Mouse (Mus musculus) cerebellum, adult (tissue): ENCODE measurements around the gene Apbb2.
A peak's percentile ranks its signal among the peaks of the same experiment; 100 is the strongest.

Experiments used
- ATAC-seq: cut with Nextera tagmentation; 2 replicates; pipeline ENCODE4 v1.9.2; 2017; ENCODE audit warnings: mild to moderate bottlenecking, moderate library complexity, mixed read lengths; ENCODE audit not compliant: insufficient number of reproducible peaks, low FRiP score, low TSS enrichment

The Apbb2 gene

GRCm38 (mm10) chr5:66355147-66355546 lies 263.4 kb downstream of the Apbb2 start:
- ATAC-seq, result no peak

- ATAC-seq, result no peak
Observed at GRCm38 (mm10) chr5:66353876-66354275, 264.7 kb downstream of the Apbb2 start.

- no peak for ATAC-seq
Observed at GRCm38 (mm10) chr5:66351836-66352390, 266.7 kb downstream of the Apbb2 start.

- ATAC-seq, result no peak
Observed at GRCm38 (mm10) chr5:66351064-66351463, 267.5 kb downstream of the Apbb2 start.

- no peak for ATAC-seq
Observed at GRCm38 (mm10) chr5:66350611-66351010, 268.0 kb downstream of the Apbb2 start.

GRCm38 (mm10) chr5:66348421-66348820 lies 270.2 kb downstream of the Apbb2 start:
- no peak for ATAC-seq

GRCm38 (mm10) chr5:66346756-66347155 lies 271.8 kb downstream of the Apbb2 start:
- no peak for ATAC-seq

GRCm38 (mm10) chr5:66345140-66345539 lies 273.4 kb downstream of the Apbb2 start:
- no peak for ATAC-seq

- no peak for ATAC-seq
Observed at GRCm38 (mm10) chr5:66344182-66344581, 274.4 kb downstream of the Apbb2 start.

- ATAC-seq, result no peak
Observed at GRCm38 (mm10) chr5:66342285-66342684, 276.3 kb downstream of the Apbb2 start.

- ATAC-seq, result no peak
Observed at GRCm38 (mm10) chr5:66341848-66342247, 276.7 kb downstream of the Apbb2 start.

GRCm38 (mm10) chr5:66340356-66341102 lies 278.1 kb downstream of the Apbb2 start:
- no peak for ATAC-seq

- ATAC-seq, result no peak
Observed at GRCm38 (mm10) chr5:66338583-66338982, 280.0 kb downstream of the Apbb2 start.

GRCm38 (mm10) chr5:66337969-66338345 lies 280.6 kb downstream of the Apbb2 start:
- no peak; the same call in 1 of the 2 replicates for ATAC-seq

GRCm38 (mm10) chr5:66337025-66337968 lies 281.3 kb downstream of the Apbb2 start:
- ATAC-seq, result peak; percentile 56

GRCm38 (mm10) chr5:66330806-66331205 lies 287.8 kb downstream of the Apbb2 start:
- no peak for ATAC-seq

- no peak for ATAC-seq
Observed at GRCm38 (mm10) chr5:66328766-66329165, 289.8 kb downstream of the Apbb2 start.

- ATAC-seq, result no peak
Observed at GRCm38 (mm10) chr5:66327949-66328726, 290.4 kb downstream of the Apbb2 start.

- no peak for ATAC-seq
Observed at GRCm38 (mm10) chr5:66326395-66326794, 292.2 kb downstream of the Apbb2 start.

GRCm38 (mm10) chr5:66323603-66324002 lies 295.0 kb downstream of the Apbb2 start:
- ATAC-seq, result no peak
